Mouse (Mus musculus) retina, adult 2 months (tissue): Measurements from ENCODE around the gene Atp13a4.

Experiments
- DNase-seq: peaks from one replicate; pipeline ENCODE4 v3.0.0-alpha.2; 2012; ENCODE audit warnings: low read depth, low spot score

The Atp13a4 gene

DNA sequence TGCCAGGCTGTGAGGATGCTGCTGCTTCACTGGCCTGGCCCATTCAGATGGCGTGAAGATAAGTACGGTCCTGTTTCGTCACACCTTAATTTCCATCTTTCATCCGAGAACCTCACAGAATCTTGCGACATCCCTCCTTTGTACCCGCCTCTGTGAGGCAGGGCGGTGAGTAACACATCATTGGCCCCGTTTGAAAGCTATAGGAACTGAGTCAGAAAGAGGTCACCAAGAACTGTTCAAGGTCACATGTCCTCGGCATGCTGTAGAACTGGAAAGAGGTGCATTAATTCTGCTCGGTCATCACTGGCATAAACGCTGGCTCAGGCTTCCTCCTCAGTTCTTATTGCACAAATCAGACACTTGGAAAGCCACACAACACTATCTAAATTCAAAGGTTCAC, at the start of gene Atp13a4:
Gene Atp13a4 (minus strand): TSS at position 36 of the 400 bp plus-strand sequence.
- no peak for DNase-seq

DNA sequence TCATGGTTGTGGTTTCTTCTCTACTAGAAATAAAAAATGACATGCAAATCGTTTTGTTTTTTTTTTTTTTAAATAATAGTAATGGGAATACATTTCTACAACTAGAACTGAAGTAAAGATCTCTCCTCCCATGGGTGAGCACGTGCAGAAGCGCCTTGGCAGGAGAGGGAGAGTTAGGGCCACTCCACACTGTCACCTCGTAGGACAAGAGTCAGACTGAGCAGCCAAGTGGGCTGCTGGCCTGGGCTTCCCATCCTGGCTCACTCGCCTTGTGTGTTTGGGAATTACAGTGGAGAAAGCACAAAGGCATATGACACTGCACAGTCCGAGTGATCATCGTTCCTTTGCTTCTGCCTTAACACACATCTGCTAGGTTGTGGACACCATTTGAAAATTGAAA, 47.5 kb upstream of the Atp13a4 start:
- no peak for DNase-seq

DNA sequence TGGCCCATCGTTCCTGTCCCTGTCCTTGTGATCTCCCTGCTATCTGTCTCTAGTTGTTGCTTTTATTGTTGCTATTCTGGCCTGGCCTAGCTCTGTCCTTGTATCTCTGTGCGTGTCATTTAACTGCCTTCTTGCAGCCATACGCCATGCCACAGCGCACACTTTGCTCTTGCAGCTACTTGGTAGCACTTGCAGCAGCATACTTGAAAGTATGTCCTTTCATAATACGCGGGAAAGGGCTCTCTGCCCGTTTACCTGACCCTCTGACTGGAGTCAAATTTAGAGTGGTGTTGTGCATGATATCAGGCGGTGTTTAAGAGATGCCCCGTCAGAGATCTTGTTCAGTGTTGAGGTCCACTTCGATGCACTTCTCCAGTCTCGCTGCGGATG, 35.1 kb upstream of the Atp13a4 start:
- DNase-seq = no peak

DNA sequence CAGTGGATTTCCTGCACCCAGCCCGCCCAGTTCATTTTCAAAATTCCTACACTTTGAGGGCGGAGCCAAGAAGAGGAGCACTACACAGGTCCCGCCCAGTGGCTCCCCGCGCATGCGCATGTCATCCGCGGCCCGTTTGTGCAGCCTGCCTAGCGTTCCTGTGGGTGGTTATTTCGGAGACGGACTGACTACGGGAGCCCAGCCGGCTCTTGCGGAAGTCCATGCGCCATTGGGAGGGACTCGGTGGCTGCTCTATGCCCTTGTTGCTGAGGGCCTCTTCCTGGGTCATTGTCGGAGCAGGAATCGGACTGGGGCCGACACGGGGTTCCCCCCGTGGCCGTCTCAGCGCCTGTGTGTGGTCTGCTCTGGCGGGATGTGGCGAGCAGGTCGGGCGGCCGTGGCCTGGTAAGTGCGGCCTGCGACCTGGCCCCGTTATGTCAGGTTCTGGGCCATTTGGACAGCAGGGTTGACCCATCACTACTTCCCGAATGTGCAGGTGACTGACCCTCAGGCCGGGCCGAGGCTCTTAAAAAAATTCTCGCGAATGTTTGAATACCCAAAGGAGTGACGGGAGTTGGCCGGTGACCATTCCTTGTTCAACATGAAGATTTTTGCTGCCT, 34.6 kb upstream of the Atp13a4 start, which contains the start of gene Opa1:
Gene Opa1 (plus strand): TSS at position 168 of the 620 bp plus-strand sequence.
- peak; percentile 93 for DNase-seq

DNA sequence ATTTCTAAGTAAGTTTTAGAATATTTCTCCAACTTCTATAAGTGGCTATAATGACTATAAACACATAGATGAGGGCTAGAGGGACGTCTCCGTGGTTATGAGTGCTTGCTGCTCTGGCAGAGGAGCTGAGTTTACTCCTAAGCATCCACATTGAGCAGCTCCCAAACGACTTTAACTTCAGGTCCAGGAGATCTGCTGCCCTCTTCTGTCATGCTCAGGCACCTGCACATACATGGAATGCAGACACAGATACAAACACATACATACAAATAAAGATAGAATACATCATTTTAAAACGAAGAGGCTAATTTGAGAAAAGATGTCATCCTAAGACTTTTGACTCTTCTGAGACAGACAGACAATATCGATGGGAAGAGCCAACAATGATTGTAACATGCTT, 31.0 kb upstream of the Atp13a4 start:
- no peak for DNase-seq

DNA sequence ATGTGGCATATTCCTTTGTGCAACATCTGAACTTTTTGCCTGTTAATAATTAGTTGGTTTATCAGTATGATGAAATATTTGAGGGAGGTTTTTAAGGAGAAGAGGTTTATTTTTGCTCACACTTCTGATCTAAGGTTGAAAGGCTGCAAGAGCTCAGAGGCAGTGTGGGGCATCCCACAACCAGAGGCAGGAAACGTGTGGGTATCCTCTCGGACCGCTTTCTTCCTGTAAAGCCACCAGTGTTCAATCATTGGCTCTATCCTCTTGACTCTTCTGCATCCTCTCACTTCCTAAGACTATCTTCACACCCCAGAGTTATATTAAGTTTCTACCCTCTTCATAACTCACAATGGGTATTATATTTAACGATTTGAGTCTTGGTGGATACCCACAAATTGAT, 29.3 kb upstream of the Atp13a4 start:
- DNase-seq = no peak

DNA sequence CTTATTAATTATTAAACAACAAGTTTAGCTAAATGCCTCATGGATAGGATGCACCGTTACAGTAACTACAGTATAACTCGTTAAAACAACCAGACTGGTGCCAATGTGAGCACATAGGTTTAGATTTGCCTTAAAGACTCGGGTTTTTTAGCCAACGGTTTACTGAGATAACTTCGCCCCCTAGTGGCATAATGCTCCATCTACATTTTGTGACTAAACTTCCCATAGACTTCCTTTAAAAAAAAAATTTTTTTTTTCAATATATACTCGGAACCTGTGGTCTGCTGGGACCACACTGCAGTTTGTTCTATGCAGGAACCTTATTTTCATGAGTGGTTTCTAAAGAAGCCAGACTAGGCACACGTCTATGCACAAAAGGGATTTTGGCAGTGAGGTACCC, 16.2 kb upstream of the Atp13a4 start:
- peak; percentile 30 for DNase-seq

DNA sequence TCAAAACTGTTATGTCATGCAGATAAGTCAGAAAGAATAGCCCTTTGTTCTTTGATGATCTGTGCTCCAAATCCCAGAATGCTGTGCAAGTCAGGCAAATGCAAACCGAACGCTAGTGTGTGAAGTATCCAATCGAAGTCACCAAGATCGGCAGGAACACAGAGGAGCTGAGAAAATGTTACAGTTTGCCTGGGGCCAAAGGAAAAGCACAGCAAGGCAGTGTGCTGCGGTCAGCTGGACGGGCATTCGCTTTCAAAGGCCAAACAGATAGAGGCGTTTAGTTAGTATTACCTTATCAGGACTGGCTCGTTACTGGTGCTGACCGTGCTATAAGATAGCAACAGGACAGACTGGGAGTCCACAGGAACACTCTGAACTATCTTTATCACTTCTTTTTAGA, 15.8 kb upstream of the Atp13a4 start:
- DNase-seq = no peak

DNA sequence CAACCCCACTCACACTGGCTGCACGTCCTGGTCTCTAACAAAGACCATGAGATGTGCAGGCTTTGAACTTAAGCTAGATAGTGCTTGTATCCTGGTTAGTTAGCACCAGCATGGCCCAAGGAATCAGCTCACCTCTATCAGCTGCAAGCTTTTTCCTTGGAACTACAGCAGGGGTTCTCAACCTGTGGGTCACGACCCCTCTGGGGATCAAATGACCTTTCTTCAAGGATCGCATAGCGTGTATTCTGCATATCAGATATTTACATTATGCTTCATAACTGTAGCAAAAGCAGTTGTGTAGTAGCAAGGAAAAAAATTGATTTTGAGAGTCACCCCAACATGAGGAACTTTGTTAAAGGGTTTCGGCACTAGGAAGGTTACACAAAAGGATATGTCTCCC, 15.0 kb upstream of the Atp13a4 start:
- DNase-seq = no peak

DNA sequence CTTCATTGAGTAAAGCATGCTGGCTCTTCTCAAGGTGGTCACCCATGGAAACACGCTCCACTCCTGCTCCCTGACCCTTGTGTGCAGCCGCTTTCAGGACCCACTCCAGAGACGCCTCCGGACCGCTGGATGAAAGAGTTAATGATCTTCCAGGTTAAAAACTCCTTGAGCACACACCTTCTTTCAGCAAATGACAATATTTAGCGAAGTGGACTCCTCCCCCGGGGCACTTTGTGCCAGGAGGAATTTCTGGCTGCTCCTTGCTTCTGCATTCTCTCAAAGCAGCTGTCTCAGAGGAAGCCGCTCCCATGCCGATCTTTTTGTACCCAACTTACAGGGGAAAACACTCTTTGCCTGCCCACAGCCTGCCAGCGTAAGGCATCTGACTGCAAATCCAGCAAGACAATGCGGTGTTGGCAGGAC, 3.4 kb downstream of the Atp13a4 start:
- DNase-seq = no peak

DNA sequence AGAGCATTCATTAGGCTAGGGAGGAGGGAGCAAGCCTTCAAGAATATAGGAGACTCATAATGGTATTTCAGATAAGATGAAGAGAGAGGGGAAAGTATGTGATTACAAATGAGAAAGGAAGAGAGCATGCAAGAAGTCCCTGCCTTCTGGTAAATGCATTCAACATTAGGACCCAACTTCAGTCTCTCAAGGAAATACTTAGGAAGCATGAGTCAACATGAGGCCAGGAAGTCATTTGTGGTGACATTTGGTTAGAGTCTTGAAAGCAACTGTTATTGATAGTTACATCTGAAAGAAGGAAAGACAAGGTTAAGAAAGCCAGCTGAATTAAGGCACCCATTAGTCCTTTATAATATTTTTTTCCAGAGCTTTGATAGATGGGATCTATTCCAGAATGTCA, 4.8 kb downstream of the Atp13a4 start:
- no peak for DNase-seq

DNA sequence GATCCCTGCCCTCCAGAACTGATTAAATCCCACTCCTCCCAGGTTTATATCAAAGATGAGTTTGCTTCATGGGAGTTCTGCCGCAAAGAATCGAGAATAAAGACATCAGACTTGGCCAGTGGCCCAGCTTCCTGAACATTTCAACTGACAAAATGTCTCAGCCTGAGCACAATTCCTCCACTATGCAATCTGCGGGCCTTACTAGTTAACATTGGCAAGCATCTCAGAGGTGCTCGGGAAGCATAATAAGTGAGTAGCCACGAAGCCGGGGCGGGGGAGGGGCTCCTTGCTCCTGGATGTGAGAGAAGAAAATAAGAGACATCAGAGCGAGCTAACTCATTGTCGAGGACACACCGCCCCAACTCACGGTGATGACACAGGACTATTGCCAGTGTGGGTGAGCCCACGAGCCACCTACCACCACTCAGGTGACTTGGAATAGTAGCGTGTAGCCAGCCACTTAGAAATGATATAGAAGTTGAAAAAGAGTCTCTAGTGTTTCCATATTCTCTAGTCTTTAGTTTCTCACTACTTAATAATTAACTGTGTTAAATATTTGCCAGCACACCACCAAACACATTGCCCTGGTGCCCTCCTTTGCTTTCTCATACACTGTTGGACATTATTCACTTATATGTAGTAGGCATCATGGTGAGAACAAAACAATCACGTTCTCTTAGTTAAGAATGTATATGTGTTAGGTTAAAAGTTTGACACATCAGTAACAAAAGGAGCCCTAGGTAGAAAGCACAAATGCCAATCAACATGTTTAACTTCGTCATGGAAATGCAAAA, 8.1 kb downstream of the Atp13a4 start:
- DNase-seq = no peak

DNA sequence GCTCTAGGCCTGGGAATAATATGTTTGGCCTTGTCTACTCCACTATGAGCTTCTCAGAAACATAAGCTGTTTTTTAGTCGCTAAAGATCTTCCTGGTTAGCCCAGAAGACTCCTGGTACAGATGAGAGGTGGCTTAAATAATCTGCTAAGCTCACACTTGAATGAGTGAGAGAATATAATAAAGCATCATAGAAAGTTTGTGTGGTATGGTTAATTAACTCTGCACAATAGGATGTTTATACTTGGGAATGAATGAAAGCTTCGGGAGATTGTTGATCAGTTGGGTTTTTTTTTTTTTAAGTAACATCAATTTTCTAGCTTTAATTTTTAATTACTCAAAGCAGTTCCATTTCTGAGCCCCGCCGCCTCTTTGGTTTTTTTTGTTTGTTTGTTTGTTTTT, 8.8 kb downstream of the Atp13a4 start:
- no peak for DNase-seq

DNA sequence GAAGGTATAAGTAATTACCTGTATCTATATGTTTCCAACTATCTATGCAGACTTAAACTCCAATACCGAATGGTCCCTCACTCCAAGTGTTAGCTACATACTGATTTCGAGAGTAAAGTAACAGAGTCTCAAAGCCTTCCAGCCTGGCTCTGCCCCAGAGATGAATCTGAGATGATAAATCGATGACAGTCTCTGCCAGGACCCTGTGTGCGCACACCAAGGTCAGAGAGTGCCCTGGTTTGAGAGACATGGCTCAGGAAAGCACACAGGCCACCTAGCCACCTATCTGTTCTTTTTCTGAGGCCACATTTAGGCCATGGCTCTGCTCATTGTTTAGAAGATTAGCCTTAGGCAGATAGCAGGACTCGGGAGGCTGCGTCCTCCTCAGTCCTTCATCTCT, 11.0 kb downstream of the Atp13a4 start:
- no peak for DNase-seq

DNA sequence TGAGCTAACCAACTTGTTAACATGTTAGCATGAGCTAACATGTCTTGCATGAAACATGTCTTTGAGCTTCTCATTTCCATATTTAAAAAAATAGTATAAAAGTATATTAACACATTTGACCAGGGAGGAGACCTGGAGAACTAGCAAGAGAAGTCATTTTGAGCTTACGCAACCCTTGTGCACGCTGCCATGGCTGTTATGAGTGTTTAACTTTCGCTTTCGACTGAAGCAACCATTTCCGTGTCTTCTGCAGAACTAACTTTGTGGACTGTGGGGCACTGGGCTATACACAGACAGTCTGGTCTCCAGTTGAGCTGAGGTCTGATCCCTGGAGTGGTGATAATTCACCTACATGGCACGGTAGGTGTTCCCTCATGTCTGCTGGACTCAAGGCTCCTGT, 17.6 kb downstream of the Atp13a4 start:
- no peak for DNase-seq

DNA sequence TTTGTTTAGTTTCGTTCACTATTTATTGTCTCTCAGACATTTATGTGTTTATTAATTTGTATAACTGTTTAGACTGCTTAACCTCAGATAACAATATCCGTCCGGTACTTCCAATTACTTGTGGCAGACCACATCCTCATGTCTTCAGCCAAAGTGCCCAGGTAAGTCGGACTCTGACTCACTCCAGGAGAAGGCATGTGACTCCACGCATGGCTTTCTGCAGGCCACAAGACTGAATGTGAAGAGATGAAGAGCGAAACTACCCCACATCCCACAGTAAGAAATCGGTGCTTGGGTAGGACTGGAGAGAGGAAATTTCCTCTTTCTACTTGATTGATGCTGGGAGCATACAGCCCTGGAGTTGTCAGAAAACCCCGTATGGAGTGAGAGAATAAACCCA, 18.1 kb downstream of the Atp13a4 start:
- DNase-seq = no peak

DNA sequence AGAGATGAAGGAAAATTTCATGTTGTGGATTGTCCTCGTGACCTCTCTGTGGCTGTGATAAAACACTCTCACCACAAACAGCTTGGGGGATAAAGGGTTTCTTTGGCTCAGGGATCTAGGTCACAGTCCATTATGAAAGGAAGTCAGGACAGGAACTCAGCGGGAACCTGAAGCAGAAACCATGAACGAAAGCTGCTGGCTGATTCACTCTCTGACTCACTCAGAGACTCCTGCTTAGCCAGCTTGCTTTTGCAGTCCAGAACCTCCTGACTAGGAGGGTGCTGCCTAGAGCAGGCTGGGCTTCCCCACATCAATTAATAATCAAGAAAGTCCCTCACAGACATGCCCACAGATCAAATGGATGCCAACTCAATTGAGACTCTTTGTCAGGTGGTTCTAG, 32.2 kb downstream of the Atp13a4 start:
- DNase-seq = no peak

DNA sequence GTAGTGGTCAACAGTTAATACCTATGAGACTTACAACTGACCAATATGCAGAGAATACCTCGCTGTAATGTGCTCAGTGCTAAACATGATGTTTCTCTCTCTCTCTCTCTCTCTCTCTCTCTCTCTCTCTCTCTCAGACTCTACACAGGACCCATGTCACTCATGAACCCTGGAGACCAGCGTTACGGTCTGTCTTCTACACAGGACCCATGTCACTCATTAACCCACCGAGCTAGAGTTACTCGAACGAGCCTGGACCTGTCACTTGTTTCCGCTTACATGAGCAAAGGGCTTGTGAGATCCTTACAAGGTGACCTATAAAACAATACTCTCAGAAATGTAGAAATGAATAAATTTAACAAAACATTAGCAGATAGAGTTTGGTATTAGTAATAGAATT, 33.9 kb downstream of the Atp13a4 start:
- DNase-seq = no peak

DNA sequence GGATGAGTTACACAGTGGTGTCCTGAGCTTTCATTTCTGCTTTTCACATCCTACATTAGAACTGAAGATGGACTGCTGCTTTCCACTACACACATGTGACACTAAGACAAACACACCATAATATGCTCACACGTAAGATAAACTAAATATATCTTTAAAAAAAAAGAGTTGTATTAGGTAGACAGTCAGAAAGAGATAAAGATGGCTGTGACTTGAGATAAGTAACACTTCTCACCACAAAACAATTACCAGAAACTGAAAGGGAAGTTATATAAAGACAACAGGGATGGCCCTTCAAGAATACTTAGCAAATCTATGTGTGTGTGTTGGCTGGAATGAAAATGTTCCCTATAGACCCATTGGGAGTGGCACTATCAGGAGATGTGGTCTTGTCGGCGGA, 34.8 kb downstream of the Atp13a4 start:
- DNase-seq = no peak

DNA sequence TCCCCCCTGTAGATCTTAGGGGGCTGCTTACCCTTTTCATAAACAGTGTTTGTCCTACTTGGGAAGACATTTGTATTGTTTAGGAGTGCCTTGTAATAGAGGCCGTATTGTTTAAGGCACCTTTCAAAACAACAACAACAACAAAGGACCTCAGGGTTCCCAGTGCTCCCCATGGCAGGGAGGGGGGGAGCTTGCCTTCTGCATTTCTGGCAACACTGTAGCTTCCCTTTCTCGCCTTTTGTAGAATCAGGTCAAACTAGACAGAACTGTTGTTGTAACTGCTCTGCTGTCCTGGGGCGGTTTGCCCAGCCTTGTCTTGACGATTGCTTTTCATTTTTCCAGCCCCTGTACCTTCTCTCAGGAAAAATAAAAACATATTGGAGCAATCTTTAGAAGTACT, 40.0 kb downstream of the Atp13a4 start:
- no peak for DNase-seq

DNA sequence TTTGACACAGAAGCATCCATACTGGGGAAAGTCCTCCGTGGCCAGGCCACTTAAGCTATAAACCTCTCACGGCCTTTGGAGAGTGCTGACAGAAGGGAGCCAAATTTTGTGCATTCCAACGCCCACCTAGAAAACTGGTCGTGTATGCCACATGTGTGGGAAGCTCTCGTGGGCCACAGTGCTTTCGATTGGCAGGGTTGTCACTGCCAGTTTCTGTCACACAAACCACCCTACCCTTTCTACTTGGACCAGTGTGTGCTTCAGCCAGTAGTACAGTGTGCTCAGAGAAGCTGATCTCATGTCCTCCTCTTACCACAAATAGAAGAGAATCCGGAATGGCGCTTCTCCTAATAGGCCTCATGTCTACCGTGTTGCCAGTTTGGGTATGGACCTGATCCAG, 40.5 kb downstream of the Atp13a4 start:
- DNase-seq = no peak

DNA sequence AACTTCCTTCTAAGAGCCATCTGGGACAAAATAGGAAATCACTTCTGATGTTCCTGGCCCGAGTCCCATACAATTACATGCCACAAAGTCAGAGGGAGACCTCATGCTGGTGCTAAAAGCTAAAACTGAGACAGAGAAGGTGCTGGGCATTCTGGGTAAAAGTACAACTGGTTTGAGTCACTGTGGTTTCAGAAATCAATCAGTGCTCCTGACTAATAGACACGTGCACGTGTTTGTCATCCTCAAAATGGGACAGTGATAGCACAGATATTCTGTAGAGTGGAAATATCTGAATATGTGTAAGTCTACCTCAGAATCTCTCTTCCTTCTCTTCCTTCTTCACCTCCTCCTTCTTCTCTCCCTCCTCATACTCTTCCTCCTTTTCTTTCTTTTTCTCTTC, 53.6 kb downstream of the Atp13a4 start:
- no peak for DNase-seq

DNA sequence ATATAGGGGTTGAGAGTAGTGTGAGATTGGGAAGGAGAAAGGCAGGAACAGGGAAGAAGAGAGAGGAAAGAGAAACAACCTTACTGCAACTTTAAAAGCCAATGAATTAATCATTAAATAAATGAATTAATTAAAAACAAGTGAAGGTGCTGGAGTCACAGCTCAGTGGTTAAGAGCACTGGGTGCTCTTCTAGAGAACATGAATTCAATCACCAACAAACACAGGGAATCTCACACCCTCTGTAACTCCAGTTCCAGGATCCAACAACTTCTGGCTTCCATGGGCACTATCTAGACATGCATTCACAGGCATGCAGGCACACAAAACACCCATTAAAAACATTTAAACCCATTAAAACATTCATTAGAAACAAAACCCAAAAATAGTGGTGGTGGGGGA, 63.2 kb downstream of the Atp13a4 start:
- DNase-seq = no peak
